Mouse (Mus musculus) small intestine, adult 2 months (tissue): Measurements from ENCODE around the gene Gm17617.

Experiments used
- CTCF ChIP-seq: fragments of 200-500 bp; IDR thresholded peaks from 2 replicates; pipeline ENCODE4 v1.5.1; 2012; ENCODE audit warnings: low read depth, mild to moderate bottlenecking, control low read depth, inconsistent platforms, low read length, moderate library complexity, mixed read lengths; ENCODE audit not compliant: insufficient replicate concordance, insufficient read length; ENCODE audit errors: extremely low read depth
- POLR2A ChIP-seq: fragments of 200-500 bp; IDR thresholded peaks from 2 replicates; pipeline ENCODE4 v1.6.1; 2012; ENCODE audit warnings: low read depth, mild to moderate bottlenecking, control low read depth, inconsistent platforms, low read length, moderate library complexity

DNA sequence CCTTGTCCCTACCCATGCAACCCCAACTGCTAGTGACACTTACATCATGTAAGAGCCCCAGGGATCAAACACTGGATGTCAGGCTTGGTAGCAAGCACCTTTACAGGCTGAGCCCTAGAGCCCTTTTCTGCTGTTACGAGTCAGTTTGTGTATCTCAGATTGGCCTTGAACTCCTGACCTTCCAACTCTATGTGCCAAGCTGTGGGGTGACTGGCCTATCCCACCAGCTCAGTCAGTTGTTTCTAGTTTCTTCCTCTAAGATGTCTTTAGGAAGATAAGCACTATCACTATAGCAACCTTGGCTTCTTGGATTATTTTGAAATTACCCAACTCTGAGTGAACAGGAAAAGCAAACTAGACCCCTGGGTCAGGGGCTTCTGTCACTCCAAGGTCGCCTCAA lies 30.0 kb downstream of the Gm17617 start:
- TF ChIP-seq POLR2A (no peak), CTCF (no peak)
